Mouse (Mus musculus) stomach, postnatal 0 days (tissue): ENCODE measurements at regions not wholly inside any gene's neighbourhood (a gene's known extent, or its start where the extent isn't known, plus 50 kb on each side); places are given as distances from the start of the nearest gene placed in this dataset.

Experiments used
- ATAC-seq: fragments of 200-750 bp; cut with Nextera tagmentation; 2 replicates; pipeline ENCODE4 v1.8.0; 2017; ENCODE audit not compliant: low FRiP score, low TSS enrichment
- DNase-seq: peaks from one replicate; pipeline ENCODE4 v3.0.0-alpha.2; 2016; ENCODE audit warnings: low spot score
- H3K27ac ChIP-seq: fragments of 300-500 bp; sonication (generic); replicated peaks from 2 replicates; pipeline ENCODE4 v1.5.1; 2014; ENCODE audit warnings: mild to moderate bottlenecking, control low read depth
- H3K27me3 ChIP-seq: fragments of 300-500 bp; sonication (generic); 2 replicates; pipeline ENCODE4 v1.6.1; 2014; ENCODE audit warnings: low read length; ENCODE audit not compliant: control insufficient read depth, insufficient read depth
- H3K36me3 ChIP-seq: fragments of 300-500 bp; sonication (generic); 2 replicates; pipeline ENCODE4 v1.6.1; 2014; ENCODE audit warnings: low read length, mixed read lengths; ENCODE audit not compliant: control insufficient read depth, insufficient read depth
- H3K4me1 ChIP-seq: fragments of 300-500 bp; sonication (generic); replicated peaks from 2 replicates; pipeline ENCODE4 v1.6.1; 2014; ENCODE audit warnings: antibody characterized with exemption; ENCODE audit not compliant: control insufficient read depth, insufficient read depth
- H3K4me2 ChIP-seq: fragments of 300-500 bp; sonication (generic); replicated peaks from 2 replicates; pipeline ENCODE4 v1.6.1; 2014; ENCODE audit warnings: low read depth, mild to moderate bottlenecking, control low read depth, moderate library complexity
- H3K4me3 ChIP-seq: fragments of 300-500 bp; sonication (generic); 2 replicates; pipeline ENCODE4 v1.5.1; 2014; ENCODE audit warnings: low read depth, low read length, control low read depth
- H3K9ac ChIP-seq: fragments of 300-500 bp; sonication (generic); 2 replicates; pipeline ENCODE4 v1.6.1; 2014; ENCODE audit warnings: mild to moderate bottlenecking, low read length, control low read depth, mixed read lengths
- H3K9me3 ChIP-seq: fragments of 300-500 bp; sonication (generic); 2 replicates; pipeline ENCODE4 v1.6.1; 2016; ENCODE audit warnings: low read length; ENCODE audit not compliant: control insufficient read depth
- CTCF ChIP-seq: IDR thresholded peaks from 2 replicates; pipeline ENCODE4 v1.5.1; 2016; ENCODE audit warnings: antibody characterized with exemption, low read depth, mild to moderate bottlenecking, moderate library complexity
- EP300 ChIP-seq: optimal IDR thresholded peaks from 2 replicates; pipeline ENCODE3; 2016; ENCODE audit warnings: antibody characterized with exemption
- WGBS: fragments of 180-500 bp; shearing (Covaris S2); extraction: QIAGEN DNeasy Blood & Tissue Kit; methylation state at CpG from one replicate; pipeline ENCODE4 v1.1.7; 2014; 5-methylcytosine and 5-hydroxymethylcytosine counted together

DNA sequence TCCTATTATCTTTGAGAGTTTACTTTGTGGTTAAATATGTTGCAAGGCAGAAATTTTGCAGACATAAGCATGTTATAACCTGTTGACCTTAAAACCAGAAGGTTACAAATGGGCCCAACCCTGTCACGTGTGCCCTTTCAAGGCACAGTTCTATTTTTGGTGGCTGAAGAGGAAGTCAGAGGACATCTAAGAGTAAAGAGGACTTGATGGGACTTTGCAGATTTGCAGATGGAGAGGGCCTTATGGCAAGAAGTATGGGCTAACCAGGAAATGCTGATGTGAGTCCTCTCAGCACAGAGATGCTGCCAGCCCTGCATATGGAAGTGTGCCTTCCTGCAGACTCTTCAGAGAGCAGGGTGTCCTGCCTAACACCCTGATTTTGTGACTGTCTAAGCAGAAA, 101.6 kb upstream of the Ednrb start:
- WGBS = 36% methylated on average over 1 of the region's 1 CpGs
- ATAC-seq = no peak

DNA sequence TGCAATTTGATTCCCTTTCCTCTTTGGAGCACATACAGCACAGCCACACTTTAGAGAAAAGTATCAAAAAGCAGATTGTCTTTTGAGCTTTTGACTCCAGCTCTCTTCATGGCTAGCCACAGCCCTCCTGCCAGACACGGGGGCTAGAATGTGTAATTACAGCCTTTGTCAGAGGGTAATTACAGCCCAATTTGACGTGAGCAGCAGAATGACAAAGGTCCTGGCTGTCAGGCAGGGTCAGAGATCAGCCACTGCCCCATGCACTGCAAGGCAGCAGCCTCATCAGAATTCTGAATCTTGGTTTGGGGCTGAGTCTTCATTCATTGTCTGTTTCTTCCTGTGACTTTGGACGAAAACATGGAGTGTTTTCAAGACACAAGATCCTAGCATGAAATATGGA, 95.7 kb upstream of the Ednrb start:
- ATAC-seq (no peak), DNase-seq (no peak)
- Histone ChIP-seq H3K36me3 (no peaks in the 10 kb centered on the region), H3K4me3 (no peak overlapping the region), H3K9me3 (no peaks in the 10 kb centered on the region), H3K27ac (no peak overlapping the region), H3K4me2 (no peak overlapping the region), H3K4me1 (no peaks in the 10 kb centered on the region), H3K27me3 (no peaks in the 10 kb centered on the region), H3K9ac (no peak overlapping the region)
- TF ChIP-seq CTCF (no peak), EP300 (no peak)
- WGBS = 22% methylated on average over 3 of the region's 3 CpGs

More for the DNA sequence above, 101.6 kb upstream of the Ednrb start:
- Histone ChIP-seq H3K4me2 (no peak overlapping the region), H3K27ac (no peak overlapping the region), H3K9ac (no peak overlapping the region), H3K4me3 (no peak overlapping the region), H3K9me3 (no peaks in the 10 kb centered on the region), H3K36me3 (no peaks in the 10 kb centered on the region), H3K27me3 (no peaks in the 10 kb centered on the region), H3K4me1 (no peaks in the 10 kb centered on the region; the same call in 1 of the 2 replicates)
- no peak for DNase-seq
- TF ChIP-seq CTCF (no peak), EP300 (no peak)

DNA sequence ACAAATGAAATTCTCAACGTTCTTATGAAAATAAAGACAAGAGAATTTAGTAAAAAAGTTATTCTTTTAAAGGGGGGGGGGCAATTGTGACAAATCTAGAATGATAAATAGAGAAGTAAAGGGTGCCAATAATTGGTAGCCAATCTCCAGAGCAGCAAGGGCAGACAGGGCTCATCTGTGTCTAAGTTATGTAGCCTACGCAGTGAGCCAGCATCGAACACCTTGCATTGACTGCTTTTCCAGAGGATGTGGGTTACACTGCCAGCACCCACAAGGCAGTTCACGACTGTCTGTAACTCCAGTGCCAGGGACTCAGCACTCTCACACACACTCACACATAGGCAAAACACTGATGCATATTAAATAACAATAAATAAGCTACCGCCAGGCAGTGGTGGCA, 94.7 kb upstream of the Ednrb start:
- DNase-seq (no peak), ATAC-seq (no peak)
- Histone ChIP-seq H3K36me3 (no peaks in the 10 kb centered on the region), H3K4me3 (no peak overlapping the region), H3K4me2 (no peak overlapping the region), H3K4me1 (no peaks in the 10 kb centered on the region), H3K27me3 (no peaks in the 10 kb centered on the region), H3K9ac (no peak overlapping the region), H3K9me3 (no peaks in the 10 kb centered on the region), H3K27ac (no peak overlapping the region)
- WGBS = 83% methylated on average over 5 of the region's 5 CpGs
- TF ChIP-seq CTCF (no peak), EP300 (no peak)

DNA sequence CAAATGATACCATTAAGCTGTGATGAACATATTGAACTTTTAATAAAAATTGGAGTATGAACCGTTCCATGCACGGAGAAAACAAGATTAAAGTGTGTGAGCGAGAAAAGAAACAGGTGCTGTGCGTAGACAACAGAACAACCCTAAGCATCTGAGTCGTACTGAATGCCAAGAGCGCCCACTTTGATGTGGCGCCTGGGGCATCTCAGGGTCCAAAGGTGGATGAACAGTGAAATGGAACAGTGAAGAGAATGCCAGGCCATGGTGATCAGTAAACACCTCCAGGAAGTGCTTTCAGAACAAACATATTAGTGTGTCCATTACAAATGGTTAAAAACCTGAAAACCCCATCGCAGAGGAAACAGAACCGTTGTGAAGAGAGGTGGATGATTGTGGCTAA, 94.0 kb upstream of the Ednrb start:
- ATAC-seq = no peak
- Histone ChIP-seq H3K4me1 (no peaks in the 10 kb centered on the region), H3K4me3 (no peak overlapping the region), H3K9ac (no peak overlapping the region), H3K4me2 (no peak overlapping the region), H3K36me3 (no peaks in the 10 kb centered on the region), H3K9me3 (no peaks in the 10 kb centered on the region), H3K27ac (no peak overlapping the region), H3K27me3 (no peaks in the 10 kb centered on the region)
- 83% methylated on average over 9 of the region's 9 CpGs for WGBS
- TF ChIP-seq CTCF (no peak), EP300 (no peak)
- DNase-seq = no peak

DNA sequence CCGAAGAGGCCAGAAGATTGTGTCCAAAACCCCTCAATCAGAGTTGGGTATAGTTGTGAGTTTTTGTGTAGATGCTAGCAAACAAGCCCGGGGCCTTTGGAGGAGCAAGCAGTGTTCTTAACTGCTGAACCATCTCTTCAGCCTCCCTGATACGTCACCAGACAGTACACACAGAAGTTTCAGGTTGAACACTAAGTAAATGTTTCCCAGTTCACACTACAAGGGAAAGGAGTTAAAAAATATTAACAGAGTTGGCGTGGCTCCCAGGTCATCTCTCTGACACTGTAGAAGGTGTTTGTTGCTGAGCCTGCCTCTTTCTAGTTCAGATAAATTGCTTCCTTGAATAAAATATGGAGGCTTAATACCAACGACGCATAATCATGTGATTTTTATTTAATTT, 93.5 kb upstream of the Ednrb start:
- DNase-seq (no peak), ATAC-seq (0 out of 2 replicates have a peak, but pooled peaks have one; percentile 29)
- Histone ChIP-seq H3K9me3 (no peaks in the 10 kb centered on the region), H3K36me3 (no peaks in the 10 kb centered on the region), H3K27me3 (no peaks in the 10 kb centered on the region), H3K27ac (no peak overlapping the region), H3K4me2 (no peak overlapping the region), H3K4me1 (no peaks in the 10 kb centered on the region), H3K9ac (no peak overlapping the region), H3K4me3 (no peak overlapping the region)
- TF ChIP-seq EP300 (no peak), CTCF (no peak)
- WGBS = 73% methylated on average over 6 of the region's 6 CpGs

DNA sequence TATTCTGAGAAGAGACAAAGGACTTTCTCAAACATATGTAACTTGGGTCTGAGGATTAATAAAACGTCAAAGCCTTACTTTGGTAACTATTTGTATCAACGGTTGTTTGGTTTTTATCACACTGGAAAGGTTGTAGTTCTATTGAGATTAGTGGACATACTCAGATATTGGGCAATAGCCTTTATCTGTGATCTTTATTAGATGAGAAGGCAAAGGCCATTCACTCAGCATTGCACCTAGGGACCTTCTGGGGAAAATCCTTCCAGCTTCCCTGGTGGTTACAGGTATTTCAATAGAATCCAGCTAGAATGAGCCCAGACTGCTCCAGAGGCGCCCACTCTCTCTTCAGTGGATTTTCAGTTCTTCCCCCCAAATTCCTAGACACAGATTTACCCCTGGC, 89.6 kb upstream of the Ednrb start:
- DNase-seq = no peak
- no peaks in the 10 kb centered on the region for H3K4me1 ChIP-seq
- no peak overlapping the region for H3K9ac ChIP-seq
- 61% methylated on average over 3 of the region's 3 CpGs for WGBS
- no peak overlapping the region for H3K4me2 ChIP-seq
- H3K4me3 ChIP-seq = no peak overlapping the region
- H3K27ac ChIP-seq = no peak overlapping the region
- no peaks in the 10 kb centered on the region for H3K27me3 ChIP-seq
- ATAC-seq = no peak
- no peaks in the 10 kb centered on the region for H3K36me3 ChIP-seq
- TF ChIP-seq EP300 (no peak), CTCF (no peak)
- no peaks in the 10 kb centered on the region for H3K9me3 ChIP-seq
